Mouse (Mus musculus) liver, adult 2 months (tissue): ENCODE results near the gene Olfr1012. TPM values are rescaled to one million over a fixed set of nuclear protein-coding genes. Genes with fewer than 3 reads are reported as not detected.
"Not testable (repeated sequence)": the region's sequence is repeated elsewhere in the genome, so short reads cannot be mapped to it uniquely, and the experiment has no call there.

ENCODE experiments used
- DNase-seq: peaks from one replicate; pipeline ENCODE4 v3.0.0-alpha.2; 2011; ENCODE audit warnings: low read depth, low spot score; ENCODE audit errors: extremely low read depth
- H3K27ac ChIP-seq: fragments of 200-500 bp; replicated peaks from 2 replicates; pipeline ENCODE4 v1.5.1; 2012; ENCODE audit warnings: low read depth, mild to moderate bottlenecking, control low read depth, inconsistent platforms, low read length; ENCODE audit not compliant: insufficient read depth
- H3K27me3 ChIP-seq: fragments of 200-500 bp; 2 replicates; pipeline ENCODE4 v1.6.1; 2012; ENCODE audit warnings: mild to moderate bottlenecking, moderate library complexity, low read length, inconsistent platforms; ENCODE audit not compliant: control insufficient read depth, insufficient read depth
- H3K36me3 ChIP-seq: fragments of 200-500 bp; 2 replicates; pipeline ENCODE4 v1.6.1; 2012; ENCODE audit warnings: low read length, inconsistent platforms; ENCODE audit not compliant: control insufficient read depth, insufficient read depth
- H3K4me1 ChIP-seq: fragments of 200-500 bp; 2 replicates; pipeline ENCODE4 v1.6.1; 2011; ENCODE audit warnings: low read length; ENCODE audit not compliant: control insufficient read depth, insufficient read depth
- H3K4me3 ChIP-seq: fragments of 200-500 bp; 2 replicates; pipeline ENCODE4 v1.5.1; 2011; ENCODE audit warnings: low read depth, mild to moderate bottlenecking, control low read depth, low read length, moderate library complexity; ENCODE audit not compliant: insufficient read depth
- H3K79me2 ChIP-seq: fragments of 200-500 bp; 2 replicates; pipeline ENCODE4 v1.6.1; 2012; ENCODE audit warnings: inconsistent platforms, mild to moderate bottlenecking, low read length, moderate library complexity; ENCODE audit not compliant: control insufficient read depth, insufficient read depth
- H3K9ac ChIP-seq: fragments of 200-500 bp; 2 replicates; pipeline ENCODE4 v1.6.1; 2012; ENCODE audit warnings: low read depth, mild to moderate bottlenecking, control low read depth, inconsistent platforms, low read length
- CTCF ChIP-seq: fragments of 200-500 bp; IDR thresholded peaks from 2 replicates; pipeline ENCODE4 v1.5.1; 2011; ENCODE audit warnings: low read depth, low read length, control low read depth
- POLR2A ChIP-seq: fragments of 200-500 bp; IDR thresholded peaks from 2 replicates; pipeline ENCODE4 v1.6.1; 2011; ENCODE audit warnings: low read length, control low read depth; ENCODE audit not compliant: insufficient read depth; ENCODE audit errors: extremely low read depth
- WGBS: fragments of 180-500 bp; shearing (Covaris S2); methylation state at CpG from one replicate; pipeline ENCODE4 v1.1.7; 2018; 5-methylcytosine and 5-hydroxymethylcytosine counted together
- polyA plus RNA-seq: library from polyadenylated mRNA; depleted of rRNA; stranded (reverse); fragments of >200 nt; gene quantifications from 2 replicates; pipeline ENCODE4 v1.2.3, GENCODE M21; 2012; rRNA removed
- total RNA-seq: library from RNA; depleted of rRNA; stranded (reverse); fragments of >200 nt; gene quantifications from 2 replicates; pipeline ENCODE4 v1.2.3, GENCODE M21; 2014; rRNA removed

Olfr1012 gene
- total and polyA plus RNA-seq, 2 experiments = not detected

- Histone ChIP-seq H3K4me3 (no peak within 1 kb of the TSS), H3K27ac (no peak within 1 kb of the TSS), H3K4me1 (no peaks in the 10 kb centered on the region), H3K27me3 (no peaks in the 10 kb centered on the region), H3K9ac (no peak within 1 kb of the TSS), H3K79me2 (no peaks in the 10 kb centered on the region), H3K36me3 (no peaks in the 10 kb centered on the region)
- TF ChIP-seq POLR2A (no peak), CTCF (no peak)
- DNase-seq = no peak
These were observed 4.2 kb upstream of the Olfr1012 start, which contains the start of gene Olfr1013 for GRCm38 (mm10) chr2:85766798-85767197. Gene Olfr1013 (plus strand): TSS chr2:85767098.

GRCm38 (mm10) chr2:85753822-85754221 is 8.7 kb downstream of the Olfr1012 start:
- no peak overlapping the region for H3K9ac ChIP-seq
- WGBS = 80% methylated on average over 4 of the region's 4 CpGs
- H3K27me3 ChIP-seq = no peaks in the 10 kb centered on the region
- H3K79me2 ChIP-seq = no peaks in the 10 kb centered on the region
- DNase-seq = no peak
- TF ChIP-seq POLR2A (no peak), CTCF (no peak)
- no peak overlapping the region for H3K4me3 ChIP-seq
- no peak overlapping the region for H3K27ac ChIP-seq
- H3K4me1 ChIP-seq = no peaks in the 10 kb centered on the region
- H3K36me3 ChIP-seq = no peaks in the 10 kb centered on the region

GRCm38 (mm10) chr2:85725793-85726192 is 36.8 kb downstream of the Olfr1012 start:
- no peaks in the 10 kb centered on the region for H3K79me2 ChIP-seq
- DNase-seq = peak; percentile 29
- H3K9ac ChIP-seq = no peak overlapping the region
- no peaks in the 10 kb centered on the region for H3K27me3 ChIP-seq
- no peak overlapping the region for H3K4me3 ChIP-seq
- WGBS = 11% methylated on average over 3 of the region's 3 CpGs
- TF ChIP-seq CTCF (no peak), POLR2A (no peak)
- no peak overlapping the region for H3K27ac ChIP-seq
- H3K4me1 ChIP-seq = no peaks in the 10 kb centered on the region; the same call in 1 of the 2 replicates
- no peaks in the 10 kb centered on the region for H3K36me3 ChIP-seq

- DNase-seq = no peak
- no peak within 1 kb of the TSS for H3K9ac ChIP-seq
- H3K27me3 ChIP-seq = no peaks in the 10 kb centered on the region
- no peaks in the 10 kb centered on the region for H3K36me3 ChIP-seq
- WGBS = 89% methylated on average over 1 of the region's 1 CpGs
- TF ChIP-seq CTCF (no peak), POLR2A (no peak)
- no peak within 1 kb of the TSS for H3K4me3 ChIP-seq
- no peak within 1 kb of the TSS for H3K27ac ChIP-seq
- H3K79me2 ChIP-seq = no peaks in the 10 kb centered on the region
- no peaks in the 10 kb centered on the region for H3K4me1 ChIP-seq
These were observed 47.4 kb downstream of the Olfr1012 start, which contains the start of gene Olfr1009 for GRCm38 (mm10) chr2:85715119-85715518. Gene Olfr1009 (plus strand): TSS chr2:85715419.

GRCm38 (mm10) chr2:85711159-85711558 is 51.4 kb downstream of the Olfr1012 start:
- 18% methylated on average over 1 of the region's 1 CpGs for WGBS
- no peak overlapping the region for H3K27ac ChIP-seq
- H3K9ac ChIP-seq = no peak overlapping the region
- H3K27me3 ChIP-seq = no peaks in the 10 kb centered on the region
- TF ChIP-seq CTCF = no peak
- TF ChIP-seq POLR2A = no peak
- H3K79me2 ChIP-seq = no peaks in the 10 kb centered on the region
- no peak overlapping the region for H3K4me3 ChIP-seq
- no peak for DNase-seq
- H3K36me3 ChIP-seq = no peaks in the 10 kb centered on the region
- H3K4me1 ChIP-seq = no peaks in the 10 kb centered on the region

GRCm38 (mm10) chr2:85710680-85711079 is 51.9 kb downstream of the Olfr1012 start:
- WGBS = 70% methylated on average over 2 of the region's 2 CpGs
- H3K4me3 ChIP-seq, H3K4me1 ChIP-seq, H3K36me3 ChIP-seq, H3K27ac ChIP-seq, H3K27me3 ChIP-seq, H3K79me2 ChIP-seq, DNase-seq, H3K9ac ChIP-seq: not testable (repeated sequence)

Other genes starting within 250 kb of the Olfr1012 start
- gene 4833423E24Rik, start 243.7 kb downstream of the Olfr1012 start, total RNA-seq = not detected in 2 replicates
- not detected in 2 replicates for gene 4833423E24Rik, start 243.7 kb downstream of the Olfr1012 start, polyA plus RNA-seq
- not detected in 2 replicates for gene Olfr996, start 183.6 kb downstream of the Olfr1012 start, total RNA-seq
- gene Olfr996, start 183.6 kb downstream of the Olfr1012 start, polyA plus RNA-seq = not detected in 2 replicates
- gene Olfr998, start 173.8 kb downstream of the Olfr1012 start, total RNA-seq = not detected in 2 replicates
- gene Olfr998, start 173.8 kb downstream of the Olfr1012 start, polyA plus RNA-seq = not detected in 2 replicates
- gene Olfr1000, start 150.9 kb downstream of the Olfr1012 start, total RNA-seq = not detected in 2 replicates
- gene Olfr1000, start 150.9 kb downstream of the Olfr1012 start, polyA plus RNA-seq = not detected in 2 replicates
- not detected in 2 replicates for gene Olfr1002, start 112.1 kb downstream of the Olfr1012 start, total RNA-seq
- not detected in 2 replicates for gene Olfr1002, start 112.1 kb downstream of the Olfr1012 start, polyA plus RNA-seq
- not detected in 2 replicates for gene Olfr154, start 98.3 kb downstream of the Olfr1012 start, total RNA-seq
- gene Olfr154, start 98.3 kb downstream of the Olfr1012 start, polyA plus RNA-seq = not detected in 2 replicates
- not detected in 2 replicates for gene Olfr1006, start 84.0 kb downstream of the Olfr1012 start, total RNA-seq
- not detected in 2 replicates for gene Olfr1006, start 84.0 kb downstream of the Olfr1012 start, polyA plus RNA-seq
- gene Olfr1008, start 73.3 kb downstream of the Olfr1012 start, total RNA-seq = not detected in 2 replicates
- not detected in 2 replicates for gene Olfr1008, start 73.3 kb downstream of the Olfr1012 start, polyA plus RNA-seq
- not detected in 2 replicates for gene Olfr1009, start 47.3 kb downstream of the Olfr1012 start, total RNA-seq
- gene Olfr1009, start 47.3 kb downstream of the Olfr1012 start, polyA plus RNA-seq = not detected in 2 replicates
- gene Olfr1013, start 4.3 kb upstream of the Olfr1012 start, total RNA-seq = not detected in 2 replicates
- gene Olfr1013, start 4.3 kb upstream of the Olfr1012 start, polyA plus RNA-seq = not detected in 2 replicates
- not detected in 2 replicates for gene Olfr1014, start 9.9 kb upstream of the Olfr1012 start, total RNA-seq
- gene Olfr1014, start 9.9 kb upstream of the Olfr1012 start, polyA plus RNA-seq = not detected in 2 replicates
- not detected in 2 replicates for gene Olfr1015, start 19.3 kb upstream of the Olfr1012 start, total RNA-seq
- not detected in 2 replicates for gene Olfr1015, start 19.3 kb upstream of the Olfr1012 start, polyA plus RNA-seq
- not detected in 2 replicates for gene Olfr1016, start 39.8 kb upstream of the Olfr1012 start, total RNA-seq
- not detected in 2 replicates for gene Olfr1016, start 39.8 kb upstream of the Olfr1012 start, polyA plus RNA-seq
- not detected in 2 replicates for gene Olfr1018, start 55.7 kb upstream of the Olfr1012 start, total RNA-seq
- gene Olfr1018, start 55.7 kb upstream of the Olfr1012 start, polyA plus RNA-seq = not detected in 2 replicates
- gene Olfr1019, start 82.7 kb upstream of the Olfr1012 start, total RNA-seq = not detected in 2 replicates
- not detected in 2 replicates for gene Olfr1019, start 82.7 kb upstream of the Olfr1012 start, polyA plus RNA-seq
- not detected in 2 replicates for gene Olfr1020, start 84.3 kb upstream of the Olfr1012 start, total RNA-seq
- not detected in 2 replicates for gene Olfr1020, start 84.3 kb upstream of the Olfr1012 start, polyA plus RNA-seq
- gene Olfr1022, start 105.8 kb upstream of the Olfr1012 start, total RNA-seq = not detected in 2 replicates
- not detected in 2 replicates for gene Olfr1022, start 105.8 kb upstream of the Olfr1012 start, polyA plus RNA-seq
- not detected in 2 replicates for gene Olfr1023, start 122.9 kb upstream of the Olfr1012 start, total RNA-seq
- not detected in 2 replicates for gene Olfr1023, start 122.9 kb upstream of the Olfr1012 start, polyA plus RNA-seq
- gene Olfr1024, start 142.3 kb upstream of the Olfr1012 start, total RNA-seq = not detected in 2 replicates
- gene Olfr1024, start 142.3 kb upstream of the Olfr1012 start, polyA plus RNA-seq = not detected in 2 replicates
- not detected in 2 replicates for gene Olfr1025-ps1, start 152.4 kb upstream of the Olfr1012 start, total RNA-seq
- not detected in 2 replicates for gene Olfr1025-ps1, start 152.4 kb upstream of the Olfr1012 start, polyA plus RNA-seq
- not detected in 2 replicates for gene Olfr1026, start 158.8 kb upstream of the Olfr1012 start, total RNA-seq
- gene Olfr1026, start 158.8 kb upstream of the Olfr1012 start, polyA plus RNA-seq = not detected in 2 replicates
- gene Olfr1028, start 187.7 kb upstream of the Olfr1012 start, total RNA-seq = not detected in 2 replicates
- gene Olfr1028, start 187.7 kb upstream of the Olfr1012 start, polyA plus RNA-seq = not detected in 2 replicates
- 0.09 and 0.13 TPM in 2 replicates for gene Olfr1029, start 211.1 kb upstream of the Olfr1012 start, total RNA-seq
- 0.04 TPM in 1 of 2 replicates, not detected in the other for gene Olfr1029, start 211.1 kb upstream of the Olfr1012 start, polyA plus RNA-seq
- gene Olfr1030, start 216.5 kb upstream of the Olfr1012 start, total RNA-seq = under 0.01 TPM in 1 of 2 replicates, not detected in the other
- 0.02 TPM in 1 of 2 replicates, not detected in the other for gene Olfr1030, start 216.5 kb upstream of the Olfr1012 start, polyA plus RNA-seq
- gene Olfr1031, start 227.5 kb upstream of the Olfr1012 start, total RNA-seq = not detected in 2 replicates
- gene Olfr1031, start 227.5 kb upstream of the Olfr1012 start, polyA plus RNA-seq = not detected in 2 replicates
- gene Olfr1032, start 242.8 kb upstream of the Olfr1012 start, total RNA-seq = not detected in 2 replicates
- gene Olfr1032, start 242.8 kb upstream of the Olfr1012 start, polyA plus RNA-seq = not detected in 2 replicates